Mouse (Mus musculus) liver, embryonic 14.5 days (tissue): Measurements from ENCODE around the gene Rpl3l.

ENCODE experiments used
- CTCF ChIP-seq: IDR thresholded peaks from 2 replicates; pipeline ENCODE4 v1.5.1; 2016; ENCODE audit warnings: antibody characterized with exemption, low read depth, control low read depth
- EP300 ChIP-seq: IDR thresholded peaks from 2 replicates; pipeline ENCODE4 v1.6.1; 2016; ENCODE audit warnings: antibody characterized with exemption, low read depth

GRCm38 (mm10) chr17:24722220-24722924 lies 5.2 kb upstream of the Rpl3l start:
- no peak for TF ChIP-seq CTCF
- TF ChIP-seq EP300, result 0 out of 2 replicates have a peak, but pooled peaks have one; percentile 5
